Mouse (Mus musculus) intestine, postnatal 0 days (tissue): Measurements from ENCODE around the gene Olfr698. TPM values are rescaled to one million over a fixed set of nuclear protein-coding genes. Genes with fewer than 3 reads are reported as not detected.
A peak's percentile ranks its signal among the peaks of the same experiment; 100 is the strongest.
"Not testable (repeated sequence)": the region's sequence is repeated elsewhere in the genome, so short reads cannot be mapped to it uniquely, and the experiment has no call there.

Source experiments
- ATAC-seq: fragments of 200-750 bp; cut with Nextera tagmentation; 2 replicates; pipeline ENCODE4 v1.8.0; 2017; ENCODE audit warnings: mild to moderate bottlenecking, moderate TSS enrichment, moderate library complexity
- H3K27ac ChIP-seq: fragments of 300-500 bp; sonication (generic); 2 replicates; pipeline ENCODE4 v1.5.1; 2014; ENCODE audit warnings: mild to moderate bottlenecking, low read depth, low read length, moderate library complexity
- H3K27me3 ChIP-seq: fragments of 300-500 bp; sonication (generic); replicated peaks from 2 replicates; pipeline ENCODE4 v1.6.1; 2014; ENCODE audit warnings: low read length, mixed read lengths; ENCODE audit not compliant: control insufficient read depth, insufficient read depth
- H3K36me3 ChIP-seq: fragments of 300-500 bp; sonication (generic); 2 replicates; pipeline ENCODE4 v1.6.1; 2014; ENCODE audit warnings: mild to moderate bottlenecking, moderate library complexity; ENCODE audit not compliant: control insufficient read depth, insufficient read depth
- H3K4me1 ChIP-seq: fragments of 300-500 bp; sonication (generic); replicated peaks from 2 replicates; pipeline ENCODE4 v1.6.1; 2014; ENCODE audit warnings: antibody characterized with exemption, low read length, mixed read lengths; ENCODE audit not compliant: control insufficient read depth, insufficient read depth
- H3K4me2 ChIP-seq: fragments of 300-500 bp; sonication (generic); replicated peaks from 2 replicates; pipeline ENCODE4 v1.6.1; 2014; ENCODE audit warnings: low read depth, mild to moderate bottlenecking, moderate library complexity
- H3K4me3 ChIP-seq: fragments of 300-500 bp; sonication (generic); 2 replicates; pipeline ENCODE4 v1.5.1; 2014; ENCODE audit warnings: low read depth, low read length
- H3K9ac ChIP-seq: fragments of 300-500 bp; sonication (generic); 2 replicates; pipeline ENCODE4 v1.6.1; 2014; ENCODE audit warnings: mild to moderate bottlenecking, low read depth, low read length
- H3K9me3 ChIP-seq: fragments of 300-500 bp; sonication (generic); 2 replicates; pipeline ENCODE4 v1.6.1; 2016; ENCODE audit warnings: mixed run types; ENCODE audit not compliant: control insufficient read depth
- CTCF ChIP-seq: sonication (generic); IDR thresholded peaks from 2 replicates; pipeline ENCODE4 v1.5.1; 2016; ENCODE audit warnings: low read depth, mild to moderate bottlenecking, control low read depth, antibody characterized with exemption, moderate library complexity
- WGBS: fragments of 180-500 bp; shearing (Covaris S2); extraction: QIAGEN DNeasy Blood & Tissue Kit; methylation state at CpG from one replicate; pipeline ENCODE4 v1.1.7; 2014; 5-methylcytosine and 5-hydroxymethylcytosine counted together
- polyA plus RNA-seq: library from polyadenylated mRNA; unstranded; fragments of >200 nt; fragmentation: Nextera tagmentation; extraction: Ambion mirVana; gene quantifications from 2 replicates; pipeline ENCODE4 v1.2.1, GENCODE M21; 2015

The Olfr698 gene
- polyA plus RNA-seq, 1 experiment from 2014 or later, result not detected

- no peak for ATAC-seq
- Histone ChIP-seq H3K4me3 (no peak overlapping the region), H3K36me3 (no peaks in the 10 kb centered on the region), H3K4me2 (no peak overlapping the region), H3K27me3 (peaks cover 7% of the 10 kb centered on the region; the same call in 1 of the 2 replicates), H3K27ac (no peak overlapping the region), H3K4me1 (no peaks in the 10 kb centered on the region), H3K9me3 (no peaks in the 10 kb centered on the region), H3K9ac (no peak overlapping the region)
- no peak for TF ChIP-seq CTCF
Measured at GRCm38 (mm10) chr7:106737028-106737427, 18.2 kb downstream of the Olfr698 start.

- no peak overlapping the region for H3K27ac ChIP-seq
- H3K9ac ChIP-seq, result no peak overlapping the region
- ATAC-seq, result 0 out of 2 replicates have a peak, but pooled peaks have one; percentile 49
- no peak for TF ChIP-seq CTCF
- H3K4me2 ChIP-seq, result no peak overlapping the region
- H3K36me3 ChIP-seq, result no peaks in the 10 kb centered on the region
- peaks cover 10% of the 10 kb centered on the region; the same call in 1 of the 2 replicates for H3K27me3 ChIP-seq
- H3K4me1 ChIP-seq, result no peaks in the 10 kb centered on the region
- H3K9me3 ChIP-seq, result no peaks in the 10 kb centered on the region
- H3K4me3 ChIP-seq, result no peak overlapping the region
- 12% methylated on average over 2 of the region's 2 CpGs for WGBS
Measured at GRCm38 (mm10) chr7:106733717-106734116, 21.5 kb downstream of the Olfr698 start.

- H3K27ac ChIP-seq, H3K9me3 ChIP-seq, H3K4me3 ChIP-seq, H3K4me1 ChIP-seq, ATAC-seq, H3K4me2 ChIP-seq, H3K36me3 ChIP-seq, H3K27me3 ChIP-seq, H3K9ac ChIP-seq: not testable (repeated sequence)
- WGBS, result 80% methylated on average over 2 of the region's 2 CpGs
Measured at GRCm38 (mm10) chr7:106725654-106726053, 29.5 kb downstream of the Olfr698 start.

GRCm38 (mm10) chr7:106716296-106716695 lies 38.9 kb downstream of the Olfr698 start, which contains the start of gene Olfr695:
Gene Olfr695, minus strand, starts transcription at chr7:106716396.
- Histone ChIP-seq H3K4me3 (no peak within 1 kb of the TSS), H3K9ac (no peak within 1 kb of the TSS), H3K27ac (no peak within 1 kb of the TSS), H3K36me3 (no peaks in the 10 kb centered on the region), H3K9me3 (no peaks in the 10 kb centered on the region), H3K27me3 (no peaks in the 10 kb centered on the region), H3K4me1 (no peaks in the 10 kb centered on the region), H3K4me2 (no peak within 1 kb of the TSS)
- no peak for ATAC-seq
- TF ChIP-seq CTCF, result no peak

GRCm38 (mm10) chr7:106711463-106711862 lies 43.7 kb downstream of the Olfr698 start:
- Histone ChIP-seq H3K9me3 (no peaks in the 10 kb centered on the region), H3K27ac (no peak overlapping the region), H3K4me2 (no peak overlapping the region), H3K4me1 (no peaks in the 10 kb centered on the region), H3K36me3 (no peaks in the 10 kb centered on the region), H3K4me3 (no peak overlapping the region), H3K9ac (no peak overlapping the region), H3K27me3 (no peaks in the 10 kb centered on the region)
- 88% methylated on average over 6 of the region's 6 CpGs for WGBS
- no peak for ATAC-seq
- TF ChIP-seq CTCF, result no peak

GRCm38 (mm10) chr7:106707705-106708104 lies 47.5 kb downstream of the Olfr698 start:
- not testable (repeated sequence) for H3K27me3 ChIP-seq, H3K9ac ChIP-seq, H3K4me3 ChIP-seq, H3K36me3 ChIP-seq, H3K27ac ChIP-seq, ATAC-seq, H3K4me1 ChIP-seq, H3K9me3 ChIP-seq, H3K4me2 ChIP-seq
- WGBS, result 91% methylated on average over 10 of the region's 10 CpGs

Other genes with a start within 250 kb of the Olfr698 start
- gene Olfr693, start 74.8 kb downstream of the Olfr698 start, polyA plus RNA-seq, result not detected in 2 replicates
- gene Olfr694, start 63.6 kb downstream of the Olfr698 start, polyA plus RNA-seq, result not detected in 2 replicates
- gene Olfr695, start 39.0 kb downstream of the Olfr698 start, polyA plus RNA-seq, result not detected in 2 replicates
- not detected in 2 replicates for gene Olfr697, start 13.0 kb downstream of the Olfr698 start, polyA plus RNA-seq
- not detected in 2 replicates for gene Olfr699, start 37.8 kb upstream of the Olfr698 start, polyA plus RNA-seq
- gene Olfr700, start 53.4 kb upstream of the Olfr698 start, polyA plus RNA-seq, result not detected in 2 replicates
- not detected in 2 replicates for gene Olfr701, start 58.7 kb upstream of the Olfr698 start, polyA plus RNA-seq
- gene Olfr702, start 78.5 kb upstream of the Olfr698 start, polyA plus RNA-seq, result not detected in 2 replicates
- gene Olfr703, start 88.0 kb upstream of the Olfr698 start, polyA plus RNA-seq, result not detected in 2 replicates
- gene Olfr704, start 107.8 kb upstream of the Olfr698 start, polyA plus RNA-seq, result not detected in 2 replicates
- gene Olfr705, start 121.5 kb upstream of the Olfr698 start, polyA plus RNA-seq, result not detected in 2 replicates
- not detected in 2 replicates for gene Olfr706, start 132.8 kb upstream of the Olfr698 start, polyA plus RNA-seq
- not detected in 2 replicates for gene Olfr707, start 145.8 kb upstream of the Olfr698 start, polyA plus RNA-seq
- not detected in 2 replicates for gene Olfr1532-ps1, start 152.6 kb upstream of the Olfr698 start, polyA plus RNA-seq
- gene Olfr709-ps1, start 176.8 kb upstream of the Olfr698 start, polyA plus RNA-seq, result not detected in 2 replicates
- gene Olfr710, start 192.9 kb upstream of the Olfr698 start, polyA plus RNA-seq, result not detected in 2 replicates
- gene Olfr6, start 208.5 kb upstream of the Olfr698 start, polyA plus RNA-seq, result not detected in 2 replicates
- gene Olfr711, start 220.1 kb upstream of the Olfr698 start, polyA plus RNA-seq, result not detected in 2 replicates